Mouse (Mus musculus) CH12.LX (cell line): ENCODE results near the gene Rpl23. TPM values are rescaled to one million over a fixed set of nuclear protein-coding genes. Genes with fewer than 3 reads are reported as not detected.
A peak's percentile ranks its signal among the peaks of the same experiment; 100 is the strongest.

Experiments used
- DNase-seq: peaks from one replicate; pipeline ENCODE4 v3.0.0-alpha.2; 2013; ENCODE audit errors: extremely low read depth
- H3K27ac ChIP-seq: 2 replicates; pipeline ENCODE4 v1.5.1; 2012; ENCODE audit warnings: low read depth, mild to moderate bottlenecking, control low read depth, moderate library complexity; ENCODE audit not compliant: insufficient read depth
- H3K27me3 ChIP-seq: replicated peaks from 2 replicates; pipeline ENCODE3; 2012; ENCODE audit warnings: inconsistent platforms
- H3K36me3 ChIP-seq, 2 experiments: replicated peaks in 1 of 2; 2 replicates each; pipeline versions ENCODE3 to v1.6.1; 2012; ENCODE audit warnings: inconsistent platforms in 1 of 2, low read length in 1 of 2, mild to moderate bottlenecking in 1 of 2, mixed read lengths in 1 of 2, moderate library complexity in 1 of 2; ENCODE audit not compliant: control insufficient read depth in 1 of 2, insufficient read depth in 1 of 2
- H3K4me1 ChIP-seq, 2 experiments: 2 replicates each; pipeline ENCODE4 v1.6.1; 2012; ENCODE audit warnings: inconsistent platforms in 1 of 2, moderate library complexity in 1 of 2; ENCODE audit not compliant: insufficient read depth in 2 of 2, control insufficient read depth in 1 of 2
- H3K4me2 ChIP-seq: 2 replicates; pipeline ENCODE4 v1.6.1; 2012; ENCODE audit warnings: low read depth, mild to moderate bottlenecking, control low read depth; ENCODE audit not compliant: poor library complexity, insufficient read depth, severe bottlenecking
- H3K4me3 ChIP-seq, 3 experiments: fragments of 150-350 bp in 1 of 3; sonication (generic) in 1 of 3; replicated peaks in 1 of 3; 2 replicates each; pipeline versions ENCODE3 to v1.5.1; 2011 to 2012; ENCODE audit warnings: low read depth in 2 of 3, low read length in 2 of 3, mild to moderate bottlenecking in 2 of 3, moderate library complexity in 2 of 3, control low read depth in 1 of 3, improper control_type of control experiment in 1 of 3, inconsistent platforms in 1 of 3, mixed read lengths in 1 of 3; ENCODE audit not compliant: poor library complexity in 1 of 3
- H3K79me2 ChIP-seq: replicated peaks from 2 replicates; pipeline ENCODE4 v1.6.1; 2012; ENCODE audit warnings: mild to moderate bottlenecking, moderate library complexity; ENCODE audit not compliant: control insufficient read depth, poor library complexity, insufficient read depth, severe bottlenecking; ENCODE audit errors: extremely low read depth
- H3K9ac ChIP-seq: 2 replicates; pipeline ENCODE4 v1.6.1; 2012; ENCODE audit warnings: low read depth, mild to moderate bottlenecking, control low read depth, moderate library complexity; ENCODE audit not compliant: insufficient read depth
- H3K9me3 ChIP-seq: replicated peaks from 2 replicates; pipeline ENCODE3; 2012; ENCODE audit warnings: low read length, inconsistent platforms, mixed read lengths
- BHLHE40 ChIP-seq: IDR thresholded peaks from 2 replicates; pipeline ENCODE4 v1.6.1; 2011; ENCODE audit warnings: mild to moderate bottlenecking, low read depth, low read length, improper control_type of control experiment
- CHD2 ChIP-seq: IDR thresholded peaks from 2 replicates; pipeline ENCODE4 v1.6.1; 2011; ENCODE audit warnings: low read length, improper control_type of control experiment
- CTCF ChIP-seq, 2 experiments: IDR thresholded peaks in 1 of 2; conservative IDR thresholded peaks in 1 of 2; 2 replicates each; pipeline ENCODE4 v1.5.1; 2011 to 2012; ENCODE audit warnings: low read depth in 2 of 2, low read length in 2 of 2, improper control_type of control experiment in 1 of 2, inconsistent platforms in 1 of 2, mild to moderate bottlenecking in 1 of 2, moderate library complexity in 1 of 2
- E2F4 ChIP-seq: IDR thresholded peaks from 2 replicates; pipeline ENCODE4 v1.6.1; 2011; ENCODE audit warnings: low read depth, low read length, improper control_type of control experiment; ENCODE audit not compliant: insufficient replicate concordance
- HCFC1 ChIP-seq: IDR thresholded peaks from 2 replicates; pipeline ENCODE4 v1.6.1; 2012; ENCODE audit warnings: low read depth, mild to moderate bottlenecking, inconsistent platforms, low read length, improper control_type of control experiment
- IRF4 ChIP-seq: IDR thresholded peaks from 2 replicates; pipeline ENCODE4 v1.6.1; 2014; ENCODE audit warnings: low read depth, mild to moderate bottlenecking, inconsistent platforms, low read length, improper control_type of control experiment
- MAX ChIP-seq: IDR thresholded peaks from 2 replicates; pipeline ENCODE4 v1.6.1; 2011; ENCODE audit warnings: low read length, improper control_type of control experiment
- MAZ ChIP-seq: IDR thresholded peaks from 2 replicates; pipeline ENCODE4 v1.6.1; 2012; ENCODE audit warnings: low read depth, mild to moderate bottlenecking, inconsistent platforms, low read length, improper control_type of control experiment, moderate library complexity
- MEF2A ChIP-seq: IDR thresholded peaks from 2 replicates; pipeline ENCODE4 v1.6.1; 2014; ENCODE audit warnings: low read depth, mild to moderate bottlenecking, inconsistent platforms, low read length, improper control_type of control experiment, borderline replicate concordance
- MXI1 ChIP-seq: IDR thresholded peaks from 2 replicates; pipeline ENCODE4 v1.6.1; 2011; ENCODE audit warnings: mild to moderate bottlenecking, low read depth, low read length, improper control_type of control experiment
- MYC ChIP-seq: IDR thresholded peaks from 2 replicates; pipeline ENCODE4 v1.6.1; 2011; ENCODE audit warnings: low read depth, mild to moderate bottlenecking, improper control_type of control experiment, low read length
- POLR2AphosphoS2 ChIP-seq: IDR thresholded peaks from 2 replicates; pipeline ENCODE4 v1.6.1; 2011; ENCODE audit warnings: low read depth, low read length, improper control_type of control experiment
- RAD21 ChIP-seq: IDR thresholded peaks from 2 replicates; pipeline ENCODE4 v1.6.1; 2011; ENCODE audit warnings: low read depth, mild to moderate bottlenecking, low read length, improper control_type of control experiment, moderate library complexity
- RCOR1 ChIP-seq: conservative IDR thresholded peaks from 2 replicates; pipeline ENCODE4 v1.6.1; 2012; ENCODE audit warnings: low read depth, mild to moderate bottlenecking, inconsistent platforms, low read length, improper control_type of control experiment
- SMC3 ChIP-seq: IDR thresholded peaks from 2 replicates; pipeline ENCODE4 v1.6.1; 2011; ENCODE audit warnings: low read depth, low read length, improper control_type of control experiment
- TBP ChIP-seq: conservative IDR thresholded peaks from 2 replicates; pipeline ENCODE4 v1.6.1; 2011; ENCODE audit warnings: low read depth, low read length, improper control_type of control experiment
- TCF12 ChIP-seq: IDR thresholded peaks from 2 replicates; pipeline ENCODE4 v1.6.1; 2014; ENCODE audit warnings: low read depth, mild to moderate bottlenecking, inconsistent platforms, low read length, improper control_type of control experiment
- ZMIZ1 ChIP-seq: IDR thresholded peaks from 2 replicates; pipeline ENCODE4 v1.6.1; 2012; ENCODE audit warnings: low read depth, mild to moderate bottlenecking, inconsistent platforms, low read length, improper control_type of control experiment
- ZNF384 ChIP-seq: IDR thresholded peaks from 2 replicates; pipeline ENCODE4 v1.6.1; 2012; ENCODE audit warnings: low read depth, low read length, improper control_type of control experiment, inconsistent platforms
- dilution Hi-C: fragments of 300-500 bp; cut with MboI; formaldehyde crosslinking; loops from 2 replicates; pipeline ENCODE4 v1.14.3; 2020; ENCODE audit warnings: low sequenced_read_pairs; ENCODE audit not compliant: extremely low pct_unique_long_range_greater_than_20kb, extremely low pct_ligation_motif_present
- in situ Hi-C: fragments of 300-500 bp; cut with MboI; formaldehyde crosslinking; loops from 3 replicates; pipeline ENCODE4 v1.14.3; 2019; ENCODE audit warnings: low sequenced_read_pairs, low pct_ligation_motif_present, low pct_unique_long_range_greater_than_20kb, mixed read lengths
- polyA plus RNA-seq: library from polyadenylated mRNA; unstranded; fragments of >175 nt; gene quantifications from 2 replicates; pipeline ENCODE4 v1.2.1, GENCODE M21; 2012; ENCODE audit warnings: low read depth; ENCODE audit not compliant: insufficient read length
- total RNA-seq, 2 experiments: library from RNA; depleted of rRNA; stranded (reverse); fragments of 300-350 nt in 1 of 2; fragments of >200 nt in 1 of 2; gene quantifications; 2 replicates each; pipeline ENCODE4 v1.2.3; 2012 to 2014

Gene Rpl23
- total and polyA plus RNA-seq, 3 experiments: 1,387 to 2,073 (median 1,878) TPM

- H3K4me2 ChIP-seq: no peak overlapping the region
- TF ChIP-seq RCOR1 (no peak), MYC (no peak), MXI1 (no peak), BHLHE40 (no peak), MEF2A (no peak), HCFC1 (no peak), CHD2 (no peak), IRF4 (no peak), POLR2AphosphoS2 (no peak)
- TF ChIP-seq, all 38 proteins: peak for 0
- dilution Hi-C loops: no loop called here
- Histone ChIP-seq H3K36me3 (peaks cover 0 to 42% of the 10 kb centered on the region in 2 experiments), H3K4me1 (peaks cover 6 to 28% of the 10 kb centered on the region in 2 experiments), H3K9ac (no peak overlapping the region), H3K4me3 (no peak overlapping the region), H3K27ac (no peak overlapping the region), H3K27me3 (no peaks in the 10 kb centered on the region), H3K9me3 (peaks cover 2% of the 10 kb centered on the region), H3K79me2 (peaks cover 36% of the 10 kb centered on the region)
- in situ Hi-C loops: no loop called here
- DNase-seq: no peak
These were observed 42.0 kb downstream of the Rpl23 start for GRCm38 (mm10) chr11:97740190-97740589.

DNA sequence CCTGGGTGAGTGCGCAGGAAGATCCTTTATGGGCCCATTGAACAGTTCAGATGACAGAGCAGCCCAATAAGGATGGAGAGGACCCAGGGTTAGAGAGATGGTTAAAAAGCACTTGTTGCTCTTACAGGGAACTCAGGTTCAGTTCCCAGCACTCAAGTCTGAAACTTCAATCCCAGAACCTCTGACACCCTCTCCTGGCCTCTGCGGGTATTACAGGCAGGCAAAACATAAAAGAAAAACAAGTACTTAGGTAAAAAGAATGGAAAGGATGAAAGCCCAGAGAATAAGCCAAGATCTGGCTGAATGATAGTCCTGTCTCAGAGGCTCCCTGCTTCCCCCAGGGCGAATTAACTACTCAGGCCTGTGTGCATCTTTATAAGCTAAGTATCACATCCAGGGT, 43.1 kb downstream of the Rpl23 start:
- peak; percentile 30 for TF ChIP-seq RAD21
- no peak for TF ChIP-seq MXI1
- TF ChIP-seq CTCF (conservative IDR thresholded peaks at IDR 0.05 in 1 of 2, IDR thresholded peaks at IDR 0.05 in 1 of 2; ENCODE audit: low read depth in 2 of 2, low read length in 2 of 2): peak in 1 of 2 experiments; percentile 45; a peak in 2 of 4 replicates
- peak; percentile 8 for TF ChIP-seq SMC3
- no peak for TF ChIP-seq CHD2
- no peak for DNase-seq
- Histone ChIP-seq H3K9ac (no peak overlapping the region), H3K79me2 (peaks cover 38% of the 10 kb centered on the region), H3K36me3 (peaks cover 0 to 42% of the 10 kb centered on the region in 2 experiments), H3K4me1 (peaks cover 6 to 28% of the 10 kb centered on the region in 2 experiments), H3K9me3 (peaks cover 2% of the 10 kb centered on the region), H3K4me3 (no peak overlapping the region), H3K27me3 (no peaks in the 10 kb centered on the region), H3K27ac (no peak overlapping the region), H3K4me2 (no peak overlapping the region)
- dilution Hi-C loops (no loop called here), in situ Hi-C loops (loop anchor here (5.0 kb wide), 1 partner anchor 37 kb away; the partner anchor contains the start of genes Pcgf2 and Psmb3)

DNA sequence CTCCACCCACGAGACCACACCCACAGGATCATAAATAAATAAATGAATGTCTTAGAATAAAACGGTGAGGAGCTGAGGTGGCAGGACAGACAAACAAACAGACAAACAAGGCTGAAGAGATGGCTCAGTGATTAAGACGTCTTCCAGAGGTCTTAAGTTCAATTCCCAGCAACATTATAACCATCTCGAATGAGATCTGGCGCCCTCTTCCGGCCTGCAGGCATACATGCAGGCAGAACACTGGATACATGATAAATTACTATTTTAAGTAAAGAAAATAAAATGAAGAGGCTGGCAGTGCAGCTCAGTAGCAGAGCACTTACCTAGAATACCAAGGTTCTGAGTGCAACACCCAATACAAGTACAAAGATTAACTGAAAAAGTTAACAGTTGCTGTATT, 43.5 kb downstream of the Rpl23 start:
- peaks cover 6 to 30% of the 10 kb centered on the region in 2 experiments for H3K4me1 ChIP-seq
- dilution Hi-C loops: no loop called here
- no peaks in the 10 kb centered on the region for H3K27me3 ChIP-seq
- TF ChIP-seq MAX (no peak), CTCF (conservative IDR thresholded peaks at IDR 0.05 in 1 of 2, IDR thresholded peaks at IDR 0.05 in 1 of 2; ENCODE audit: low read depth in 2 of 2, low read length in 2 of 2) (peak; percentile 35 to 66), RAD21 (peak; percentile 43), MEF2A (no peak), MYC (no peak), TCF12 (no peak), SMC3 (peak; percentile 49), TBP (no peak), E2F4 (no peak), ZMIZ1 (no peak), ZNF384 (no peak), CHD2 (no peak), MAZ (no peak)
- H3K9me3 ChIP-seq: peaks cover 2% of the 10 kb centered on the region
- H3K4me2 ChIP-seq: no peak overlapping the region
- H3K27ac ChIP-seq: no peak overlapping the region
- peaks cover 0 to 42% of the 10 kb centered on the region in 2 experiments for H3K36me3 ChIP-seq
- H3K79me2 ChIP-seq: peaks cover 38% of the 10 kb centered on the region
- H3K9ac ChIP-seq: no peak overlapping the region
- H3K4me3 ChIP-seq: no peak overlapping the region
- in situ Hi-C loops: loop anchor here (5.0 kb wide), 1 partner anchor 36 kb away; the partner anchor contains the start of genes Pcgf2 and Psmb3
- no peak for DNase-seq
